Mouse (Mus musculus): ENCODE measurements around the gene Bag2.

Gene Bag2

GRCm38 (mm10) chr1:33696016-33696415, 61.6 kb downstream of the Bag2 start:
- no peak for ATAC-seq (ENCODE audit: insufficient number of reproducible peaks, low FRiP score, low TSS enrichment)

Measured in cerebellum, adult (tissue).